Mouse (Mus musculus) forebrain, embryonic 13.5 days (tissue): ENCODE measurements around the gene Clcn7. TPM values are rescaled to one million over a fixed set of nuclear protein-coding genes. Genes with fewer than 3 reads are reported as not detected.

Experiments
- ATAC-seq: fragments of 200-750 bp; cut with Nextera tagmentation; 2 replicates; pipeline ENCODE4 v1.8.0; 2017
- H3K27ac ChIP-seq: fragments of 300-500 bp; sonication (generic); 2 replicates; pipeline ENCODE4 v1.5.1; 2015; ENCODE audit warnings: inconsistent platforms, mild to moderate bottlenecking, moderate library complexity
- H3K27me3 ChIP-seq: fragments of 300-500 bp; sonication (generic); 2 replicates; pipeline ENCODE4 v1.6.1; 2015; ENCODE audit warnings: mild to moderate bottlenecking, inconsistent platforms
- H3K36me3 ChIP-seq: fragments of 300-500 bp; sonication (generic); 2 replicates; pipeline ENCODE4 v1.6.1; 2015; ENCODE audit warnings: mild to moderate bottlenecking, inconsistent platforms; ENCODE audit not compliant: poor library complexity, severe bottlenecking
- H3K4me1 ChIP-seq: fragments of 300-500 bp; sonication (generic); 2 replicates; pipeline ENCODE4 v1.6.1; 2015; ENCODE audit warnings: inconsistent platforms
- H3K4me2 ChIP-seq: fragments of 300-500 bp; sonication (generic); 2 replicates; pipeline ENCODE4 v1.6.1; 2015; ENCODE audit warnings: inconsistent platforms, mild to moderate bottlenecking, moderate library complexity
- H3K4me3 ChIP-seq: fragments of 300-500 bp; sonication (generic); 2 replicates; pipeline ENCODE4 v1.5.1; 2015; ENCODE audit warnings: mild to moderate bottlenecking, inconsistent platforms
- H3K9ac ChIP-seq: fragments of 300-500 bp; sonication (generic); 2 replicates; pipeline ENCODE4 v1.6.1; 2015; ENCODE audit warnings: mild to moderate bottlenecking, inconsistent platforms
- H3K9me3 ChIP-seq: fragments of 300-500 bp; sonication (generic); replicated peaks from 2 replicates; pipeline ENCODE4 v1.6.1; 2016; ENCODE audit warnings: inconsistent platforms
- WGBS: fragments of 180-500 bp; shearing (Covaris S2); methylation state at CpG from one replicate; pipeline ENCODE4 v1.1.7; 2015; 5-methylcytosine and 5-hydroxymethylcytosine counted together
- polyA plus RNA-seq: library from polyadenylated mRNA; unstranded; fragments of >200 nt; fragmentation: Nextera tagmentation; extraction: Ambion mirVana; gene quantifications from 2 replicates; pipeline ENCODE4 v1.2.1, GENCODE M21; 2015

Gene Clcn7
- polyA plus RNA-seq, result 23.6 and 29.6 TPM in 2 replicates

- peaks cover 4% of the 10 kb centered on the region; the same call in 1 of the 2 replicates for H3K36me3 ChIP-seq
- H3K27me3 ChIP-seq, result no peaks in the 10 kb centered on the region
- H3K27ac ChIP-seq, result peak within 1 kb of the TSS; percentile 31; the same call in 1 of the 2 replicates
- peak within 1 kb of the TSS; percentile 97 for H3K4me3 ChIP-seq
- WGBS, result under 1% methylated on average over 40 of the region's 40 CpGs
- H3K9ac ChIP-seq, result peak within 1 kb of the TSS; percentile 91
- peaks cover 17% of the 10 kb centered on the region for H3K4me1 ChIP-seq
- peak; percentile 95 for ATAC-seq
- H3K4me2 ChIP-seq, result peak within 1 kb of the TSS; percentile 84
- no peaks in the 10 kb centered on the region for H3K9me3 ChIP-seq
Observed at GRCm38 (mm10) chr17:25133275-25133698, at the start of gene Clcn7. Clcn7 (plus strand) TSS chr17:25133391.

- H3K9me3 ChIP-seq, result no peaks in the 10 kb centered on the region
- 74% methylated on average over 7 of the region's 7 CpGs for WGBS
- no peak within 1 kb of the TSS for H3K9ac ChIP-seq
Observed at GRCm38 (mm10) chr17:25083444-25083931, 49.7 kb upstream of the Clcn7 start, which contains the start of gene Tmem204. Tmem204 (minus strand) TSS chr17:25083591.

DNA sequence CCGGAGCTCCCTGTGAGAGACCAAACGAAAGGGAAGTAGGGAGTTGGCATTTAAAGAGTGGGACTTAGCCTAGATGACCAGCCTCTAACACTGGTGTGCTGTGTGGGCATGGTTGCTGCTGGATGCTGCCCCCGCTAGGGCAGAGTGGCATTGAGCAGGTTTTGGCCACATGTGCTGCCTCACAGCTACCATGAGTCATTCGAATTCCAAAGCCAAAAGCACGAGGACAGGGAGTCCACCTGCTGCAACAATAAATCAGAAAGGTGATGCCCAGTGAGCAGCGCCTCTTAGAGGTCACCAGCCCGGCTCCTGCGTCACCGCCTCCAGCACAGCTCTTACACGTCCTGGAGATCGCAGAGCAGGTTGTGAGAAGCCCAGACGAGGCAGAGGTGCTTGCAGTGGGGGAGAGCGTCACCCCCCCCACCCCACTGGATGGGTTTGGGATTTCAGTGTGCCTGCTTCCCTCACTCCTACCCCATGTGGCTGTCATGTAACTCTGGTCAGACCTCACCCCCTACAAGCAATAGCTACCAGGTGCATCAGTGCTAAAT, 48.3 kb upstream of the Clcn7 start:
- Histone ChIP-seq H3K27ac (no peak overlapping the region), H3K36me3 (peaks cover 32% of the 10 kb centered on the region), H3K4me2 (no peak overlapping the region), H3K4me1 (no peaks in the 10 kb centered on the region), H3K27me3 (no peaks in the 10 kb centered on the region), H3K4me3 (no peak overlapping the region), H3K9me3 (no peaks in the 10 kb centered on the region), H3K9ac (no peak overlapping the region)
- WGBS, result 81% methylated on average over 13 of the region's 13 CpGs
- ATAC-seq, result no peak

More at GRCm38 (mm10) chr17:25083444-25083931, 49.7 kb upstream of the Clcn7 start, which contains the start of gene Tmem204:
- no peak within 1 kb of the TSS for H3K4me3 ChIP-seq
- no peak for ATAC-seq
- H3K27ac ChIP-seq, result no peak within 1 kb of the TSS
- no peak within 1 kb of the TSS for H3K4me2 ChIP-seq
- no peaks in the 10 kb centered on the region for H3K27me3 ChIP-seq
- H3K36me3 ChIP-seq, result peaks cover 24% of the 10 kb centered on the region
- no peaks in the 10 kb centered on the region for H3K4me1 ChIP-seq

- ATAC-seq, result no peak
- Histone ChIP-seq H3K36me3 (peaks cover 34% of the 10 kb centered on the region), H3K4me1 (no peaks in the 10 kb centered on the region), H3K4me3 (no peak overlapping the region), H3K9ac (no peak overlapping the region), H3K9me3 (no peaks in the 10 kb centered on the region), H3K4me2 (no peak overlapping the region), H3K27me3 (no peaks in the 10 kb centered on the region), H3K27ac (no peak overlapping the region)
- WGBS, result 94% methylated on average over 7 of the region's 7 CpGs
Observed at GRCm38 (mm10) chr17:25086724-25087123, 46.5 kb upstream of the Clcn7 start.

DNA sequence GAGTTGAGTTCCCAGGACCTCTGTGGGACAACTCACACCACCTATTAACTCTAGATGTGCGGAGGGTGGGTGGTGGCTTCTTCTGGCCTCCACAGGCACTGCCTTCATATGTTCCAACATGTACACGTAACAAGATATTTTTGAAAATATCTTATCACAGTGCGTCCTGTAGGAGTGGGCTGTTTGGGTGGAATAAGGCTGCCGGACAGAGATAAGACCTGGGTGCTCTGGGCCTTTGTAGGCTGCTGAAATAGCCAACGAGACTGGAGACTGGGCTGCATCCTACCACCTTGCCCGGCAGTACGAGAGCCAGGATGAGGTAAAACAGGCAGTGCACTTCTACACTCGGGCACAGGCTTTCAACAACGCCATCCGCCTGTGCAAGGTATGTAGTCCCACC, 44.0 kb upstream of the Clcn7 start:
- Histone ChIP-seq H3K36me3 (peaks cover 57% of the 10 kb centered on the region), H3K27me3 (no peaks in the 10 kb centered on the region), H3K27ac (no peak overlapping the region), H3K9ac (no peak overlapping the region), H3K4me2 (no peak overlapping the region), H3K4me1 (no peaks in the 10 kb centered on the region), H3K4me3 (no peak overlapping the region), H3K9me3 (no peaks in the 10 kb centered on the region)
- 93% methylated on average over 10 of the region's 10 CpGs for WGBS
- no peak for ATAC-seq

DNA sequence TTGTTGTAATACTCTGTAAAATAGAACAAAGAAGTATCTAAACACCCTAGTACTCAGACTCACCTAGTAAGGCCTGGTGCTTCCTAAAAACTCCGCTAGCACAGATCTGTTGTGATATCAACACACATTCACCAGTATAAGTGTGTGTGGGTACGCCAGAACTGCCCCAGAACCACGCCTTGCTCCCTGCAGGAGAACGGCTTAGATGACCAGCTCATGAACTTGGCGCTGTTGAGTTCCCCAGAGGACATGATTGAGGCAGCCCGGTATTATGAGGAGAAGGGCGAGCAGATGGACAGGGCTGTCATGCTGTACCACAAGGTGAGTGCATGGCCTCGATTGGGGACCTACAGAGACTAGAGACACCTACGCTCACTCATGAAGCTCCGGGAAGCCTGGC, 42.7 kb upstream of the Clcn7 start:
- ATAC-seq, result no peak
- H3K36me3 ChIP-seq, result peaks cover 65% of the 10 kb centered on the region
- H3K4me1 ChIP-seq, result no peaks in the 10 kb centered on the region
- H3K4me3 ChIP-seq, result no peak overlapping the region
- no peaks in the 10 kb centered on the region for H3K27me3 ChIP-seq
- WGBS, result 95% methylated on average over 10 of the region's 10 CpGs
- H3K9me3 ChIP-seq, result no peaks in the 10 kb centered on the region
- H3K9ac ChIP-seq, result no peak overlapping the region
- H3K4me2 ChIP-seq, result no peak overlapping the region
- no peak overlapping the region for H3K27ac ChIP-seq

DNA sequence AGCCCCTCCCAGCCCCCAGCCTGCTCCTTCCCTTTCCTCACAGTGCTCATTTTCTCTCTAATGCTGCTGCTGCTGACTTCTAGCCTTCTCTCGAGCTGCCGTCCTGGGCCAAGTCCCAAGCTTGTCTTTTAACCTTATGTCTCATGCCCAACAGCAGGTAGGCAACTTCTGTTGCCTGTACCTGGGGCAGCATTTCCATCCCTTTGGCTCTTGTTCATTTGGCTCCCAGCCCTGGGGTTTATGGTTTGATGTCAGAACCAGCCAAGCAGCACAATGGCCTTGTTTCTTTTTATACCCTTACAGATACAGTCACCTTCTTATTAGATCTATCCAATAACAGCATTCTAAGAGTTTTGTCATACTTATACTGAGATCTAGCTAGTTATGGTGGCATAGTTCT, 37.0 kb upstream of the Clcn7 start:
- H3K27ac ChIP-seq, result no peak overlapping the region
- H3K9ac ChIP-seq, result no peak overlapping the region
- H3K36me3 ChIP-seq, result peaks cover 81% of the 10 kb centered on the region
- WGBS, result 86% methylated on average over 2 of the region's 2 CpGs
- no peaks in the 10 kb centered on the region for H3K4me1 ChIP-seq
- no peak overlapping the region for H3K4me2 ChIP-seq
- no peaks in the 10 kb centered on the region for H3K27me3 ChIP-seq
- ATAC-seq, result no peak
- no peak overlapping the region for H3K4me3 ChIP-seq
- H3K9me3 ChIP-seq, result no peaks in the 10 kb centered on the region

DNA sequence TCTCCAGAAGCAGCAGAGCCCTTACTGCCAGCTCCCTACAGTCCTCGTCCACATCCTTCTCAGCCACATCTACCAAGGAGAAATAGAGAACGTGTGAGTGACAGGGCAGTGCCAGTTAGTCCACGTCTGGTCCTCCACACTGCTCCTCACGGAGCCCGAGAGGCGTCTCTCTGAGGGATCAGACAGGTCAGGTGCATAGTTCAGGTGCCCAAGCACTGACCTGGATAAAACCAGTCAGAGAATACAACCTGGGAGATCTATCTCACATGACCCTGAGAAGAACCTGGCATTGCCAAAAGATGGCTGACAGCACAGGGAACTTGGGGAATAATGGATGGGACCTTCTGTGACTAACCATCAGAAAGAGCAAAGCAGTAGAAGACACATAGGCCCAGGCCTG, 33.1 kb upstream of the Clcn7 start:
- H3K4me2 ChIP-seq, result no peak overlapping the region
- no peaks in the 10 kb centered on the region for H3K9me3 ChIP-seq
- no peak overlapping the region for H3K9ac ChIP-seq
- H3K4me1 ChIP-seq, result no peaks in the 10 kb centered on the region
- H3K4me3 ChIP-seq, result no peak overlapping the region
- 95% methylated on average over 6 of the region's 6 CpGs for WGBS
- H3K27ac ChIP-seq, result no peak overlapping the region
- no peak for ATAC-seq
- no peaks in the 10 kb centered on the region for H3K27me3 ChIP-seq
- peaks cover 86% of the 10 kb centered on the region for H3K36me3 ChIP-seq

GRCm38 (mm10) chr17:25101338-25101737, 31.9 kb upstream of the Clcn7 start:
- Histone ChIP-seq H3K9me3 (no peaks in the 10 kb centered on the region), H3K4me3 (no peak overlapping the region), H3K27me3 (no peaks in the 10 kb centered on the region), H3K4me1 (no peaks in the 10 kb centered on the region), H3K27ac (no peak overlapping the region), H3K36me3 (peaks cover 94% of the 10 kb centered on the region), H3K4me2 (no peak overlapping the region), H3K9ac (no peak overlapping the region)
- ATAC-seq, result no peak
- WGBS, result 95% methylated on average over 11 of the region's 11 CpGs

DNA sequence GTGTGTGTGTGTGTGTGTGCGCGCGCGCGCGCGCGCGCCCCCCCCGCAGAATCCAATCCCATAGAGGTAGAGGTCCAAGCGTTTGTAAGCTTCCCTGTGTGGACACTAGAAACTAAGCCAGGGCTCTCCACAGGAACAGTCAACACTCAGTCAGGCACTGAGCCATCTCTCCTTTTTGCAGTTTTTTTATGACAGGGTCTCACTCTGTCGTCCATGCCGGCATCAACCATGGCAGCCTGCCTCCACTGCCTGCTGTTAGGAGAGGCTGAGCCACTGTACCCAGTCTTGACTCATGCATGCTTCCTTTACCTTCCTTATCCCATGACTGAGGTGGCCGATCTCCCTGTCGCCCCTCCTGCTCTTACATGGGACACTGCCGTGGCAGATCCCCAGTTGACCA, 25.4 kb upstream of the Clcn7 start:
- H3K27me3 ChIP-seq, result no peaks in the 10 kb centered on the region
- no peaks in the 10 kb centered on the region for H3K9me3 ChIP-seq
- H3K9ac ChIP-seq, result no peak overlapping the region
- ATAC-seq, result no peak
- no peak overlapping the region for H3K4me3 ChIP-seq
- H3K4me1 ChIP-seq, result peaks cover 4% of the 10 kb centered on the region; the same call in 1 of the 2 replicates
- no peak overlapping the region for H3K4me2 ChIP-seq
- H3K27ac ChIP-seq, result no peak overlapping the region
- 96% methylated on average over 5 of the region's 16 CpGs for WGBS
- H3K36me3 ChIP-seq, result peaks cover 96% of the 10 kb centered on the region

GRCm38 (mm10) chr17:25109578-25109977, 23.6 kb upstream of the Clcn7 start:
- no peak for ATAC-seq
- H3K9ac ChIP-seq, result no peak overlapping the region
- peaks cover 6% of the 10 kb centered on the region for H3K4me1 ChIP-seq
- H3K36me3 ChIP-seq, result peaks cover 88% of the 10 kb centered on the region
- H3K4me3 ChIP-seq, result no peak overlapping the region
- whole genome bisulfite sequencing, result 77% methylated on average over 2 of the region's 2 CpGs
- H3K27ac ChIP-seq, result no peak overlapping the region
- no peaks in the 10 kb centered on the region for H3K27me3 ChIP-seq
- no peak overlapping the region for H3K4me2 ChIP-seq
- no peaks in the 10 kb centered on the region for H3K9me3 ChIP-seq

DNA sequence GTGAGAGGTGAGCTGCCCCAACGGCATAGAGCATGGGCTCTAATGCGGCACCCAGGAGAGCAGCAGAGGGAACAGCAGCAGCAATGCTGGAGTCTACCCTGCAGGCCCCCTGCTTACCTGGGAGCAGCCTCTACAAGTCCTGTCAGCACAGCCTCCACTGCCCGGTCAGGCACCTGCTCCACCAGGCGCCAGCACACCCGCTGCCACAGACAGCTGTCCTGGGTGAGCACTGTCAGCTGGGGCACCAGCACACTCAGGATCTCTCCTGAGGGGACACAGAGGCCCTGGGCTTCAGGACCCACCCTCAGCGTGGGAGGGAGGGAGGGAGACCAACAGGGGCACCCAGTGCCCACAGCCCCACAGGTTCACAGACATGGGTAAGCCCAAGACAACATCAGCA, 22.6 kb upstream of the Clcn7 start:
- Histone ChIP-seq H3K9me3 (no peaks in the 10 kb centered on the region), H3K4me1 (peaks cover 13% of the 10 kb centered on the region), H3K27ac (no peak overlapping the region), H3K36me3 (peaks cover 78% of the 10 kb centered on the region), H3K27me3 (no peaks in the 10 kb centered on the region), H3K9ac (no peak overlapping the region), H3K4me2 (no peak overlapping the region), H3K4me3 (no peak overlapping the region)
- no peak for ATAC-seq
- 98% methylated on average over 6 of the region's 6 CpGs for WGBS

GRCm38 (mm10) chr17:25111220-25111619, 22.0 kb upstream of the Clcn7 start:
- no peak for ATAC-seq
- H3K9me3 ChIP-seq, result no peaks in the 10 kb centered on the region

More at GRCm38 (mm10) chr17:25111220-25111619, 22.0 kb upstream of the Clcn7 start:
- H3K4me2 ChIP-seq, result no peak overlapping the region
- H3K27me3 ChIP-seq, result no peaks in the 10 kb centered on the region
- no peak overlapping the region for H3K27ac ChIP-seq
- H3K36me3 ChIP-seq, result peaks cover 71% of the 10 kb centered on the region
- WGBS, result 92% methylated on average over 5 of the region's 5 CpGs
- 0 out of 2 replicates have a peak overlapping the region, but pooled peaks have one; percentile 21 for H3K9ac ChIP-seq
- H3K4me3 ChIP-seq, result no peak overlapping the region
- H3K4me1 ChIP-seq, result peaks cover 16% of the 10 kb centered on the region
